Mouse (Mus musculus) urinary bladder, postnatal 25 days (tissue): ENCODE data around the gene Ceacam12.
"Not testable (repeated sequence)": the region's sequence is repeated elsewhere in the genome, so short reads cannot be mapped to it uniquely, and the experiment has no call there.

Experiments
- DNase-seq: peaks from one replicate; pipeline ENCODE4 v3.0.0; 2022; ENCODE audit warnings: low spot score

Ceacam12 gene

GRCm38 (mm10) chr7:18065629-18066028 lies at the start of gene Ceacam12:
Ceacam12 (plus strand) TSS chr7:18065929.
- no peak for DNase-seq

DNA sequence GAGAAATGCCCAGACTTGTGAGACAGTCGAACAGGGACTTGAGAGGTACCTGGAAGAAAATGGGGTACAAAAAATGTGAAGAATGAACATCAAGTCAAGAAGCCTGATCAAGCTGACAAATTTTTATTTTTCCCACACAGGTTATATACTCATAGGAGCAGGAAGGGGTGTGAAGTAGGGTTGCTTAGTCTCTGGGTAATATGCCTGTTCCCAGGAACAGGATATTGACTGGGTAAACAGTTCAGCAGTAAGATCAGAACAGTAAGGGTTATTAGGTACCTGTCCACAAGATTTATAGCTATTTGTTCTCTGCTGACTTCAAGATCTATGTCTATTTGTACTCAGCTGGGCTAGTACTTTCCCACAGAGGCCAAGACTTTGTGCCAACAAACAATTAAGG lies 8.1 kb downstream of the Ceacam12 start:
- DNase-seq = not testable (repeated sequence)

- DNase-seq = no peak
Observed at GRCm38 (mm10) chr7:18100785-18101184, 35.1 kb downstream of the Ceacam12 start.
